Mouse (Mus musculus) forebrain, embryonic 16.5 days (tissue): ENCODE measurements at regions not wholly inside any gene's neighbourhood (a gene's known extent, or its start where the extent isn't known, plus 50 kb on each side); places are given as distances from the start of the nearest gene placed in this dataset.

Experiments used
- ATAC-seq: fragments of 200-750 bp; cut with Nextera tagmentation; 2 replicates; pipeline ENCODE4 v1.8.0; 2017; ENCODE audit warnings: mild to moderate bottlenecking, moderate library complexity
- H3K27ac ChIP-seq: fragments of 300-500 bp; sonication (generic); 2 replicates; pipeline ENCODE4 v1.5.1; 2014; ENCODE audit warnings: low read length, control low read depth
- H3K27me3 ChIP-seq: fragments of 300-500 bp; sonication (generic); replicated peaks from 2 replicates; pipeline ENCODE4 v1.6.1; 2014; ENCODE audit warnings: low read length; ENCODE audit not compliant: control insufficient read depth, insufficient read depth
- H3K36me3 ChIP-seq: fragments of 300-500 bp; sonication (generic); 2 replicates; pipeline ENCODE4 v1.6.1; 2014; ENCODE audit not compliant: control insufficient read depth, insufficient read depth
- H3K4me1 ChIP-seq: fragments of 300-500 bp; sonication (generic); replicated peaks from 2 replicates; pipeline ENCODE4 v1.6.1; 2014; ENCODE audit warnings: low read length; ENCODE audit not compliant: control insufficient read depth, insufficient read depth
- H3K4me2 ChIP-seq: fragments of 300-500 bp; sonication (generic); 2 replicates; pipeline ENCODE4 v1.6.1; 2014; ENCODE audit warnings: mild to moderate bottlenecking, low read length, control low read depth
- H3K4me3 ChIP-seq: fragments of 300-500 bp; sonication (generic); replicated peaks from 2 replicates; pipeline ENCODE4 v1.5.1; 2014; ENCODE audit warnings: mild to moderate bottlenecking, low read length, control low read depth
- H3K9ac ChIP-seq: fragments of 300-500 bp; sonication (generic); replicated peaks from 2 replicates; pipeline ENCODE4 v1.6.1; 2014; ENCODE audit warnings: low read depth, low read length, control low read depth
- H3K9me3 ChIP-seq: fragments of 300-500 bp; sonication (generic); 2 replicates; pipeline ENCODE4 v1.6.1; 2016; ENCODE audit warnings: low read length; ENCODE audit not compliant: control insufficient read depth
- WGBS: fragments of 180-500 bp; shearing (Covaris S2); extraction: QIAGEN DNeasy Blood & Tissue Kit; methylation state at CpG from one replicate; pipeline ENCODE4 v1.1.7; 2014; 5-methylcytosine and 5-hydroxymethylcytosine counted together

DNA sequence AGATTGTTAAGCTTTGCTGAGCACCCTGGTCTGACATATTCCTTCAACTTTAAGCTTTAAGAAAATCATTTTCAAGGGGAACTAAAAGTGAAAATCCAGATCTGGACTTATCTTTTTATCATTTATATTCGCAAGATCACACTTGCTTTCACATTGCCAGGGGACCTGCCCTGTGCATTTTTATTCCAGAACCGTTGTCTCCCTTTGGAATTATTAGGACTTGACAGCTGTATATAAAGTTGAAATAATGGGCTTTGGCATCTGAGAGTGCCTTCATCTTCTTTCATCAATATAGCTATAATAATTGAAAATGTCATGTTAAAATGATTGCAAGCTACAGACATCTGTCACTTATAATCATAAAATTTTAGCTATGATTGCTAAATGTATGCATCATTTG lies 276.8 kb upstream of the Olfm3 start:
- no peaks in the 10 kb centered on the region for H3K9me3 ChIP-seq
- ATAC-seq, result no peak
- 69% methylated on average over 2 of the region's 2 CpGs for WGBS

DNA sequence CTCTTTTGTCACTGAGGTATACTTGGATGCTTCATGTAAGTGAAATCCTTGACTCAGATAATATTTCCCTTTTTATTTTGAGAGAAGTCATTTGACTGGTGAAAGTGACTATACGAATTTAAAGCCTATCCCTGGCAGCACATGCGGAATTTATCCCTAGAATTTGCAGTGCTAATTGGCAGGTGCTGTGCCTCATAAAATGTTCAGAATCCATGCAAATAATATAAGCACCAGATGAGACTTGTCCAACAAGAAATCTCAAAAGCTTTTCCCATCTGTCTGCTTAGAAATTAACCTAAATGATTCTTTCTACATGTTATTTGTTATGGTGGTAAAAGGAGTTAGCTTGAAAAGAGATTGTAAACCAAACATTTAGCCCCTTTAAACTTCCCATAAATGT lies 268.5 kb upstream of the Olfm3 start:
- 54% methylated on average over 2 of the region's 2 CpGs for WGBS
- Histone ChIP-seq H3K4me3 (no peak overlapping the region), H3K27me3 (no peaks in the 10 kb centered on the region), H3K9ac (no peak overlapping the region), H3K27ac (no peak overlapping the region), H3K9me3 (no peaks in the 10 kb centered on the region), H3K4me1 (peaks cover 3% of the 10 kb centered on the region; the same call in 1 of the 2 replicates), H3K4me2 (no peak overlapping the region), H3K36me3 (no peaks in the 10 kb centered on the region)
- 0 out of 2 replicates have a peak, but pooled peaks have one; percentile 55 for ATAC-seq

More for the DNA sequence above, 276.8 kb upstream of the Olfm3 start:
- Histone ChIP-seq H3K36me3 (no peaks in the 10 kb centered on the region), H3K27me3 (no peaks in the 10 kb centered on the region), H3K4me3 (no peak overlapping the region), H3K4me2 (no peak overlapping the region), H3K27ac (no peak overlapping the region), H3K4me1 (no peaks in the 10 kb centered on the region), H3K9ac (no peak overlapping the region)

DNA sequence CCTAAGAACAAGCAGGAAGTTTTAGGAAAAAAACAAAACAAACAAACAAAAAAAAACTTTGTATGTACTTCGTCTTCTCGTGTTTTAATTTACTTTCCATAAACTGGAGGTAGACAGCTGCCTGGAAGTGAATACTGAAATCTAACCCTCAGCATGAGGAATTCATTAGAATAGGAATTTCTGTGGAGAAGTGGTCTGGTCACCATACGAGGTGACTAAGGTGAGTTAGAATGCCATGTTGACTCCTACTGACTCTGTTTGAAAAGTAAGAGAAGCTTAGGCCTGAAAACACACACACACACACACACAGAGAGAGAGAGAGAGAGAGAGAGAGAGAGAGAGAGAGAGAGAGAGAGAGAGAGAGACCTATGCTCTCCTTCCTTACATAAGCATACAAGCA lies 255.9 kb upstream of the Olfm3 start:
- Histone ChIP-seq H3K4me2 (no peak overlapping the region), H3K4me3 (no peak overlapping the region), H3K9ac (no peak overlapping the region), H3K27ac (no peak overlapping the region), H3K4me1 (no peaks in the 10 kb centered on the region), H3K27me3 (no peaks in the 10 kb centered on the region), H3K36me3 (no peaks in the 10 kb centered on the region), H3K9me3 (no peaks in the 10 kb centered on the region)
- no peak for ATAC-seq
- WGBS, result 79% methylated on average over 3 of the region's 3 CpGs

DNA sequence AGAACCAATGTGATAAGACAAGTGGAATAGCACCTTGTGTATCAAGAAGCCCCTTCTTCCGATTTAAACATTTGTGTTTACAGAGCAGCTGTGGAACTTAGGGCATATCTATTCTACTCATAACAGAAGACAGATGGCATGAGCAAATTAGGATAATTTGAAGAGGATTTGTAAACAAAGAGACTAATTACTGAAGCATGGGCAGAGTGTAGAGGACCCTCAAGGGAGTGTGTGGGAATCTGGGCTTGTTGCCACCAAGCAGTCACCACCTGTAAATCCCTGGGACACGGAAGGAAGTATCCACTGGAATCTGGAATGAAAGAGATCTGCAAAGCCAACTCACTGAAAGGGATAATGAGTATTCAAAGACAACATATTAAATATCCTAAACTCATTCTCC lies 205.9 kb upstream of the Olfm3 start:
- Histone ChIP-seq H3K4me3 (no peak overlapping the region), H3K4me2 (no peak overlapping the region), H3K9me3 (no peaks in the 10 kb centered on the region), H3K9ac (no peak overlapping the region), H3K36me3 (no peaks in the 10 kb centered on the region), H3K27me3 (no peaks in the 10 kb centered on the region), H3K4me1 (no peaks in the 10 kb centered on the region), H3K27ac (no peak overlapping the region)
- WGBS, result 17% methylated on average over 2 of the region's 2 CpGs
- peak; percentile 75 for ATAC-seq

DNA sequence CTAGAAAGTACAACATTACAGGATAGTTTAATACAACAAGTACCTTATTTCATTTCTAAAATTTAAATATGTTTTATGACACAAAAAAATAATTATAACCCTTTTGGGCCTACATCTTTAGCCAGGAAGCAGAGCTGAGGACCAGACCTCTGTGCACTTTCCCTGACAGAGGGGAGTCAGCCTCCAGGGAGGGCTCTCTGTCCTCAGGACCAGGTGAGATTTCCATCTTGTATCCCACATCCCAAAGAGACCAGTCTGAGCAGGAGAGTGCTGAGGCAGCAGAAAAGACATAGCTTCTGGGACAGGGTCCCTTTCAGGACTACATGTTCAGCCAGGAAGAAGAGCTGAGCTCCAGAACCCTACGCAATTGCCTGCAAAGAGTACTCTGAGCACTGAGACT lies 178.7 kb upstream of the Olfm3 start:
- Histone ChIP-seq H3K4me2 (no peak overlapping the region), H3K27ac (no peak overlapping the region), H3K4me3 (no peak overlapping the region), H3K9ac (no peak overlapping the region), H3K27me3 (no peaks in the 10 kb centered on the region), H3K9me3 (no peaks in the 10 kb centered on the region), H3K4me1 (no peaks in the 10 kb centered on the region), H3K36me3 (no peaks in the 10 kb centered on the region)
- no peak for ATAC-seq
- WGBS, result 93% methylated on average over 1 of the region's 1 CpGs

DNA sequence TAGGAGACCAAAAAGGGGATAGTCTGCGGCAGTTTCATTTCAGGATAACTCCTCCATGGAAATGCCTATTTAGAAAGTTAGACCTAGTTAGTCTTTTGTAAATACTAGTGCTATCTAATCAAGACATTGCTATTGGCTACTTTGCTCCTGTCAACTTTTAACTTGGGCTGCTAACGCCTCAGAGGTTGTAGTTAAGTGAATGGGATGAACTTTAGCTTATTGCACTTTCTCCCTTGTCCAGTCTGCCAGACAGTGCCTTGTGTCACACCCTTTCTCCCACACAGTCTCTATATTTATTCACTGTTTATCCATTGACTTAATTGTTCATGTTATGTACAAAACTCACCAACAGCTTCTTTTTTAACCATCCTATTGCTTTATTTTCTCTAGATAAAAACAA lies 167.5 kb upstream of the Olfm3 start:
- H3K4me3 ChIP-seq, result no peak overlapping the region
- no peak for ATAC-seq
- no peak overlapping the region for H3K4me2 ChIP-seq
- no peaks in the 10 kb centered on the region for H3K27me3 ChIP-seq
- H3K4me1 ChIP-seq, result no peaks in the 10 kb centered on the region
- no peaks in the 10 kb centered on the region for H3K36me3 ChIP-seq
- no peaks in the 10 kb centered on the region for H3K9me3 ChIP-seq
- 85% methylated on average over 2 of the region's 2 CpGs for WGBS
- H3K9ac ChIP-seq, result no peak overlapping the region
- no peak overlapping the region for H3K27ac ChIP-seq

DNA sequence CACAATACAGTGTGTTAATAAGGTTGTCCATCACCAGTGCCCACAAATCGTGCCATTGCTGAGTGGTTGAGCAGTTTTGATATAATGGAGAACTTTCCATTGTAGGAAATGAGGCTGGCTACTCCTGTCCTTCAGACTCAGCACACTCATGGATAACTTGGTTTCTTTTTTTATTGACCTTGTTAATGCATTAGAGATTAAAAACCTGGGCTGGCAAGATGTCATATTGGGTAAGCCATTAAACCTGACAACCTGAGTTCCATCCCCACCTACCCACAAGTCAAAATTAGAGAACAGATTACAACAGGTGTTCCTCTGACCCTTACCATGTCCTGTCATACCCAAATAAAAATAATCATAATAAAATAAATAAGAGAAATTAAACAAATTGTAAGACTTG lies 159.7 kb upstream of the Olfm3 start:
- Histone ChIP-seq H3K27me3 (no peaks in the 10 kb centered on the region), H3K4me1 (no peaks in the 10 kb centered on the region), H3K4me2 (no peak overlapping the region), H3K36me3 (no peaks in the 10 kb centered on the region), H3K4me3 (no peak overlapping the region), H3K27ac (no peak overlapping the region), H3K9ac (no peak overlapping the region), H3K9me3 (no peaks in the 10 kb centered on the region)
- 74% methylated on average over 1 of the region's 1 CpGs for WGBS
- ATAC-seq, result no peak

DNA sequence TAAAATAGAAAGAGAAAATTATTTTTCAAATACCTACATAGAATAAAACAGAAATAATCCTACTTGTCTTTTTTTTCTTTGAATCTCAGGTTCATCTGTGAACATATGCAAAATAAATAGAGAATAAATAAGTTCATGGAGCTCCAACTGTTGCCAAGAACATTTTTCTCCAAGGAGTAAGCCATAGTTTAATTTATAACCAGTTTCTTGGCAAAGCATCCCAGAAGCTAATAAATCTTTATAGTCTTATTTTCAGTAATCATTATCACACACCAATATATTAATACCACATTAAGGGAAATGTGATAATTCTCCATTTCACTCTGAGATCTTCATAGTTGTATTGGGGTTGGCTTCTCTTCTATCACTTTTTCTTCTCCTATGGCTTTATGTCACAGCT lies 158.7 kb upstream of the Olfm3 start:
- H3K4me2 ChIP-seq, result no peak overlapping the region
- no peaks in the 10 kb centered on the region for H3K27me3 ChIP-seq
- H3K4me3 ChIP-seq, result no peak overlapping the region
- no peak overlapping the region for H3K27ac ChIP-seq
- no peaks in the 10 kb centered on the region for H3K9me3 ChIP-seq
- H3K36me3 ChIP-seq, result no peaks in the 10 kb centered on the region
- no peak for ATAC-seq
- no peak overlapping the region for H3K9ac ChIP-seq
- H3K4me1 ChIP-seq, result no peaks in the 10 kb centered on the region

DNA sequence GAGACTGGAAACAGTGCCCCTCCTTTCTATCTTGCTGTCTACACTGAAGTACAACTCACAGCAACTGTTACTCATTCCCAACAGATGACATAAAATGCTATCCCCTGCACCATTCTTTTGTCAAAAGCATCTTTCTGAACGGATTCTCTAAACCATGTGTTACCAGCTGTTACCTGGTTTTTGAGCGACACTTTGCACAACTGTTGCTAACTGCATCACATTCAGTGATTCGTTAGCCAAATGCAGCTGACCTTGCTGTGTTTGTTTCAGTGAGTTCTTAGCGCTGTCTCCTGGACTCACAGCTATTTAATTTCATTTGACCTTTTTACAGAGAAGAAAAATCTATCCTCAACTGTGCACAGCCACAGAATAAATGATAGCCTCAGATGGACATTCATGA lies 146.6 kb upstream of the Olfm3 start:
- no peak overlapping the region for H3K27ac ChIP-seq
- no peak for ATAC-seq
- H3K9ac ChIP-seq, result no peak overlapping the region
- H3K4me1 ChIP-seq, result no peaks in the 10 kb centered on the region; the same call in 1 of the 2 replicates
- H3K27me3 ChIP-seq, result no peaks in the 10 kb centered on the region
- 75% methylated on average over 4 of the region's 4 CpGs for WGBS
- H3K4me2 ChIP-seq, result no peak overlapping the region
- no peaks in the 10 kb centered on the region for H3K9me3 ChIP-seq
- H3K36me3 ChIP-seq, result no peaks in the 10 kb centered on the region
- H3K4me3 ChIP-seq, result no peak overlapping the region

DNA sequence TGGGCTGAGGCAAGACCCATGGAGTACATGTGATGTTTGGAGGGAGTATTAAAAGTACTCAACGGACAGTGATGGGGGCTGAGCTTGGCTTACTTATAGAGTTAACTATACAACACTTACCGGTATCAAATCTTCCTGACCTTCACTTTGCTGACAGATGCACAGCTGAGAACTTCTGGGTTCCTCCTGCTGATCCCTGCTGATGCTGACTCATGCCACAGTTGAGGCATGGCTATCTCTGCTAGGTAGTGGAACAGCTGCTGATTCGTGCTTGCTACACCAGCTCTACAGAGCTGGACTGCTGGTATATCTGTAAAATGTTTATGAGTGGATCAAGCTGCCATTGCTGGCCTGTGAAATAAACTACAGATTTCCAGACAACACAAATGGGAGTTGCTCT lies 145.3 kb upstream of the Olfm3 start:
- no peak overlapping the region for H3K9ac ChIP-seq
- H3K4me1 ChIP-seq, result no peaks in the 10 kb centered on the region; the same call in 1 of the 2 replicates
- H3K27me3 ChIP-seq, result no peaks in the 10 kb centered on the region
- H3K4me2 ChIP-seq, result no peak overlapping the region
- H3K36me3 ChIP-seq, result no peaks in the 10 kb centered on the region
- H3K4me3 ChIP-seq, result no peak overlapping the region
- ATAC-seq, result no peak
- no peaks in the 10 kb centered on the region for H3K9me3 ChIP-seq
- no peak overlapping the region for H3K27ac ChIP-seq
- 88% methylated on average over 3 of the region's 3 CpGs for WGBS
